Mouse (Mus musculus): Measurements from ENCODE around the gene Gm44502. TPM values are rescaled to one million over a fixed set of nuclear protein-coding genes. Genes with fewer than 3 reads are reported as not detected.

Gm44502 gene
- total RNA-seq (2021): not detected

DNA sequence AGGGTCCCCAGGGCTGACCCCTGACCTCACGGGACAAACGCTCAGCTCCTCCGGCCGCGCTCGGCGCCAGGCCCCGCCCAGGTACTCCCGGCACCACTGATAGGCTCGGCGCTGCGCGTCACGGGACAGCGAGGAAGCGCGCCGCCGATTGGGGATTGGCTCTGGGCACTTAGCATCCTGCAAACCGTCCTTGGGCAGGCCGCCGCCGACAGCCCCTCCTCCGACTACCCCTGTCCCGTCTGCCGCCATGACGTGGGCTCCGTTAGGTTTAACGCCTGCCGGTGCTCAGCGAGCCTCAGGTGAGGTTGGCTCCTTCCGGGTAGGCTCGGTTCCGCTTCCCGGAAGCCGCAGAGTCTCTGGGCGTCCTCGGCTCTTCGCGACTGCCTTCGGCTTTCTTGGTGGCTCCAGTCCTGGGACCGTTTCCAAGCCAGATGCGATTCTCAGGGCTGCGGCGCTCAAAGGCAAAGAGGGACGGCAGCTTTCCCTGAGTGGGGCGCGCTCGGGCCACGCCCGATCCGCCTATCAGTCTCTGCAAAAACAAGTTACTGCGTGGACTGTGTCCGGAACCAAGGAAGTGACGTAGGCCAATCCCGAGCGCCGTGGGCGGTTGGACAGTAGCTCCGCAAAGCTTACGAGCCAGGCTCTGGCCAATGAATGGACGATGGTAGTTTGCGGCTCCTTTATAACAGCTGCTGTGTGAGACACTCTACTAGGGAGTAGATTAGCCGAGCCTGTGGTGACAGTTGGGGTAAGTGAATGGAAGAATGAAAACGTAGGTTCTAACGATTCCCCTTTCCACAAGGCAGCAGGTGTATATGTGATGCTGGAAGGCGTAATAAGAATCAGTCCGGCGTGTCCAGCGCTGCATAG lies at the start of gene Gm44502, which contains the start of the genes C730034F03Rik and Chkb:
Gene Gm44502 (minus strand): TSS at position 345 of the 870 bp plus-strand sequence.
Gene C730034F03Rik (plus strand): TSS at position 238 of the 870 bp plus-strand sequence.
Gene Chkb (minus strand): TSS at position 557 of the 870 bp plus-strand sequence.
- DNase-seq (ENCODE audit: extremely low spot score in 1 of 2, low spot score in 1 of 2): peak; percentile 73 to 86

DNA sequence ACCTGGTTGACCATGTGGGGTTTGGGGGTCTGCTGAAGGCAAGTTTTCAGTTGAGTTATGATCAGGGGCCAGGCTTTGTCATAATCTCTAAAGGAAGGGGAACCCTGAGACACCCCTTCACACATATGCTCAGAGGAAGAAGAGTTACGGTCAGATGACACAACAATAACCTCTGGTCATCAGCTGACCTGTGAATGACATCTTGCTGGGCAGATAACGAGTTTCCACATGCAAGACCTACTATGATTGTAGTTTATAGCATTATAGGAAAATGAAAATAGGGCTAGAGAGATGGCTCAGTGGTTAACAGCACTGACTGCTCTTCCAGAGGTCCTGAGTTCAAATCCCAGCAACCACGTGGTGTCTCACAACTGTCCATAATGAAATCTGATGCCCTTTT lies 49.1 kb upstream of the Gm44502 start:
- no peak for DNase-seq (ENCODE audit: extremely low spot score in 1 of 2, low spot score in 1 of 2)

DNA sequence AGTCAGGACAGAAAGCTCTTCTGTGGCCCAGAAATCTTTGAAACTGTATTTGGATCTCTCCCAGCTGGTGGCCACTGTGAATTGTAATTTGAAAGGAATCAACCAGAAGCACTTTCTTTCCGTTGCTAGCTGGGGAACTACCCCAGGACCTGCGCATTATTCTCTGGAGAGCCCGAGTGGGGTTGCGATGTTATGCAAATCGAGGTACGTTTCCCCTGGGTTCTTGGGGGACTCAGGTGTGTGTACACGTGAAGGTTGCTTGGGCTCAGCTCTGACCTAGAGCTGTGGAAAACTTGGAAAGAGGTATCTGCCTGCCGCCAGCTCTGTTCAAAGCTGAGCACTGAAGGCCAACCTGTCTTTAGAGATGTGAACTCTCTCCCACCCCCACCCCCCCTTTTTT lies 48.3 kb upstream of the Gm44502 start:
- DNase-seq (ENCODE audit: extremely low spot score in 1 of 2, low spot score in 1 of 2): no peak

DNA sequence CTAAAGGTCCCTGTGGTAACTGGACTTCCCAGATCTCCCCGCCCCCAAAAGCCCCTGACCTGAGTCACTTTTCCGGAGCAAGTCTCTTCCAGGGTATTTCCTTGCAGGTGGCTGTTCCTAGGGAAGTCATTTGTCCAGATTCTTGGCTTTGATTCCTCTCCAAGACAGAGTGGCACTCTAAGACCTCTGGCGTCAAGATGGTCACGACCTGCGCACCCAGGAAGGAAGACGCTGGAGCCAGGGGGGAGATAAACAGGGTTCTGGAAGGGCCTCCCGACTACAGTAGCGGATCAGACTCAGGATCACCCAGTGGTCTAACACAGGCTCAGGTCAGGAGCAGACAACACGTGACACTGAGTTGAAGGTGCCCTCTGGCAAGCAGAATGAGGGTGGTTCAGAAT lies 47.6 kb upstream of the Gm44502 start, which contains the start of gene Arsa:
Gene Arsa (minus strand): TSS at position 335 of the 401 bp plus-strand sequence.
- DNase-seq (ENCODE audit: extremely low spot score in 1 of 2, low spot score in 1 of 2): no peak

DNA sequence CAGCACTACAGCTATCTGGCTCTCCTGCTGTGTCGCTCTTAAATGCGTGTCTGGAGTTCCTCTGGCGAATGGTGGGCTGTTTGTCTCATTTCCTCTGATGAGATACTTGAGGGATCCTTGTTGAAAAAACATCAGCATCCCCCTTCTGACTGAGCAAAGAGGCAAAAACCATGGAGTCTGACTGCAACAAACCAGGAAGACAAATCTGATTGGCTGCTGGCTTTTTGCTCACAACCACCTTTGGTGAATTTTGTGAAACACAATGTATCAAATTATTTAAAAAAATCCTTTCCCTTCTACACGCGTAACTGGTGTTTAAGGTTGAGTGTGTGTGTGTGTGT lies 46.9 kb upstream of the Gm44502 start:
- no peak for DNase-seq (ENCODE audit: extremely low spot score in 1 of 2, low spot score in 1 of 2)

DNA sequence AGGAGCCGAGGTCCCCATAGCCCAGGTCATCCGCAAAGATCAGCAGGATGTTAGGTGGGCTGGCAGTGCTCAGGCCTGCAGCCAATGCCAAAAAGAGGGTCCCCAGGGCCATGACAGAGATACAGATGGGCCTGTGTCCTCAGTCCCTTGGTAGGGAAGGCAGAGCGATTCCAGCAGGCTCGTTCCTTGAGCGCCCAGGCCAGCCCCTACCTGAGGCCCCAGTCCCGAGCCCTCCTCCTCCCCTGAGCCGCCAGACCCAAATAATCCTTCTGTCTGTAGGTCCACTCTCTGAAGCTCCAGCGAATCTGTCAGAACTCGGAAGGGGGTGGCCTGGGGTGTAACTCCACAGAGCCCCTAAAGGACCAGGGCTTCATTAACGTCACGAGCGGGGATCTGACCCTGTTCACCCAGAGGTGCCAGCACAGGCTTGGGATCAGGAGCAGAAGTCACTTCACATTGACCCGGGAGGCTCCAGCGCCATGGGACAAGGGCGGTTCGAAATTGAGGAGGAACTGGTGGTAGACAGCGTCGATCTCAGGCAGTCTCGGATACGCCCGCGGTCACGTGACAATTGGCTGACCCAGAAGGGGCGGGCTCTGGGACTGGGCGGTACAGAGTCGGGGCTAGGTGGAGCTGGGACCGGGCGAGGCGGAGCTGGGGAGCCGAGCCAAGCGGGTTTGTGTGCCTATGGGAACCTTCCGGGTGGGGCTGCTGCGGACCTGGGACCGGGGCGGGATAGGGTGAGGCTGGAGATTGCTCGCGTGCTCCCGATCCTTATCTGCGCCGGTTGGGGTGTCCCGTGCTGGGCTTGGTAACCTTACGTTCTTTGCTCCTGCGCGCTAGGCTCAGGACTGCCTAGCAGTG lies 46.3 kb upstream of the Gm44502 start:
- peak; percentile 77 to 87 for DNase-seq (ENCODE audit: extremely low spot score in 1 of 2, low spot score in 1 of 2)

DNA sequence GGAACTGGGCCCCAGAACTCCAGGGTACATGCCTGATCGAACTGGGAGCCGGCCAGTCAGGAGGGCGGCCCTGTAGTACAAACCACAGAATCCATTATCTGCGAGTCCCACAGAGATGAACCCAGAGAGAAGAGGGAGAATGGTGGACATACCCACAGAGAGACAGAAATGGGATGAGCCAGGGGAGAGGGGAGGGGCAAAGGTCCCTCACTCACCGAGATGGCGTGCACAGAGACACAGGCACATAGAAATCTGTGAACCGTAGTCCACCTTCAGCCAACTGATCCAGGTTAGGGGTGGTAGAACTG lies 45.8 kb upstream of the Gm44502 start:
- DNase-seq (ENCODE audit: extremely low spot score in 1 of 2, low spot score in 1 of 2): no peak

DNA sequence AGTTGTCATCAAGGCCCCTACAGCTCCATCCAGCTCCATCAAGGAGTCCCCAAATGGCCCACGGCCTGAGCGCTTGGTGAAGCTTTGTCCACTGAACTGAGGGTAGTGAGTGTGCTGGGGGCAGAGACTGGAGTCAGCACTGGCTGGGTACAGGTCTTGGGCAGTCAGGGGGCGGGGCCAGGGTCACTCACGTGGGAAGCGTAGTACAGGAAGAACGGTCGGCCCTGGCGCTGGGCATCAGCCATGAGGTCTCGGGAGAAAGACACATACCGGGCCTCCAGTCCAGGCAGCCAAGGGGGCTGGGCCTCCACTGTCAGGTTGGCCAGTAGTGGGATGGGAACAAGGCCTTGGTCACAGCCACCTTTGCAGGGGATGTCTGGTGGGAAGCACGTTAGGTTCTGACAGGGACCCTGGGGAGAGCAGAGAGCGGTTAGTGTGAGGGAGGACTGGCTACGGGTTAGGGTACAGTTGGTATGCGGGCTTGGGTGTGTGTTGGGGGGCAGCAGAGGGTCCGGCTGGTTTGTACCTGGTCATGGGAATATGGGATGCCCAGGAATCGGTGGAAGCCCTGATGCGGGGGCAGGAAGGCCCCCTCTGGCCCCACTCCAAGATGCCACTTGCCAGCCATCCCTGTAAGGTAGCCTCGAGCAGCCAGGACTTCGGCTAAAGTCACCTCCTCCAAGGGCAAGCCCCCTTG lies 45.2 kb upstream of the Gm44502 start:
- no peak for DNase-seq (ENCODE audit: extremely low spot score in 1 of 2, low spot score in 1 of 2)

DNA sequence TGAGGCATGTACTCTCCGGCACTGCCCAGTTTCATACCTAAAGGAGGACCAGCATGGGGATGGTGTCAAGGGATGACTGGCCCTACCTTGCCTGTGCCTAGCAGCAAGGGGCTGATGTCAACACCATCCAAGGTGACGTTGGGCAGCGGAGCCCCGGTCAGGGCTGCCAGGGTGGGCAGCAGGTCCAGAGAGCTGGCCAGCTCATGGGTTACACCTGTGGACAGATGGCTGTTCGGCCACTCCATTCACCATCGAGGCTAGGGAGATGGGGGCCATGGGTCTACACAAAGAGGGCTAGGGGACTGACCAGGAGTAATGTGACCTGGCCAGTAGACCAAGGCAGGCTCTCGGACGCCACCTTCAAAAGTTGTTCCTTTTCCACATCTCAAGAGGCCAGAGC lies 44.4 kb upstream of the Gm44502 start:
- no peak for DNase-seq (ENCODE audit: extremely low spot score in 1 of 2, low spot score in 1 of 2)

DNA sequence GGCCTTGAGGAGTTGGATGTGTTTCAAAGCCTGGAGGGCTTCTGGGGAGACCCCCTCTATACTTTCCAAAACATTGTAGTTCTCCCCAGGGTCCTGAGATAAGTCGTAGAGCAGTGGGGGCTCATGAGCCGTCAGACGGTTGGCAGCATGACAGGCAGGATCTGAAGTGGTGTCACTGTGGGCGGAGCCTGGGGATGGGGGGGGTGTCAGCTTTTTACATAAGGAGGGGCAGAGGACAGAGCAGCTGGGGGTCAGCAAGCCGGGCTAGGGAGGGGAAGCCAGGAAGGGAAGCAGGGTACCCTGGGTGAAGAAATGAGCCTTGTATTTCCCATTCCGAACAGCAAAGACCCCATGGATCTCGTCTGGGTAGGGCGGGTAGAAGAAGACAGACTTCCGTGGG lies 43.9 kb upstream of the Gm44502 start:
- no peak for DNase-seq (ENCODE audit: extremely low spot score in 1 of 2, low spot score in 1 of 2)

DNA sequence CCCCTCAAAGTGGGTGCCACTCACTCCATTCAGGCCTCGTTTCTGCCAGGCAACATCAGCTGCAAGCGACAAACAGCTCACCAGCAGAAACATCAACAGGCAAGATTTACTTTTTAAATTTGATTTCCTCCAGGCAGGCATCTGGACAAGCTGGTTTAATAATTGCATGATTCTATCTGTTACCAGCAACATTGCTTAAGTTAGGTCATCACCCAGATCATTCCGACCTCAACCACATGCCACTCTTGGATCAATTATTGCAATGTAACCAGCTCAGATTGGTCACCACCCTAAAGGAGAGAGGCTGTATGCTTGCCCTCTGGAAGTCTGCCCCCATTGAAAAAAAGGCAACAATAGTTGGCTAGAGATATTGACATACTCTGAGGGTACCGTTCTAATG lies 42.0 kb upstream of the Gm44502 start:
- no peak for DNase-seq (ENCODE audit: extremely low spot score in 1 of 2, low spot score in 1 of 2)

DNA sequence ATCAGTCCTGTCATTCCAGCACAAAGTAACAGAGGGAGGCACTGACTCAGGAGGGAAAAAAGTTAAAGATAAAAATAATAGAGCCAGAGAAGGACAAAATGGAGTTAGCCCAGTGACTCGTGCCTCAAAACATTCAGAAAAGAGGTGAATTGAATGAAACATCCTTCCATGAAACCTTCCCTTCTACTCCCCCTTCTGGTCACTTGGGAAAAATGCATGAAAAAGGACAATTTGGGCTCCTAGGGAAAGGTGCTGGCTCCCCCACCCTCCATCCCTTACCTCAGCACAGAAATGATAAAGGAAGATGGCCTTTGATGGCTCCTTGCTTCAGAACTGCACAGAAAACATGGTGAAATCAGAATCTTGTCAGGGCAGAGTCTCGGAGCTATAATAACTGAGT lies 39.1 kb upstream of the Gm44502 start:
- no peak for DNase-seq (ENCODE audit: extremely low spot score in 1 of 2, low spot score in 1 of 2)

DNA sequence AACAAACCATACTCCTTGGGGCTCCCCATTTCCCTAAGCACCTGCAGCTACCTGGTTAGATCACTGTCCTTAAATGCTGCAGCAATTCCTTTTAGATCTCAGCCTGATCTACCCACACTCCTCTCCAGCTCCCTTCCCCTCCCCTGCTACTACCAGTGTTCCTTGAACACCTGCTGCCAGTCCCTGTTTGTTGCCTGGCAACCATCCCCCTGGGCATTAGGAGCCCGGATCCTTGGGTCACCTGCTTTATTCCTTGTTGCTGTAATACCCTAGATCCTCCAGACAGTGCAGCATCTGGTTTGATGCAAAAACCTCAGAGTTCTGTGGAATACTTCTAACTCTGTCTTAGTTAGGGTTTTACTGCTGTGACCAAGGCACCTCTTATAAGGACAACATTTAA lies 35.6 kb upstream of the Gm44502 start:
- no peak for DNase-seq (ENCODE audit: extremely low spot score in 1 of 2, low spot score in 1 of 2)

DNA sequence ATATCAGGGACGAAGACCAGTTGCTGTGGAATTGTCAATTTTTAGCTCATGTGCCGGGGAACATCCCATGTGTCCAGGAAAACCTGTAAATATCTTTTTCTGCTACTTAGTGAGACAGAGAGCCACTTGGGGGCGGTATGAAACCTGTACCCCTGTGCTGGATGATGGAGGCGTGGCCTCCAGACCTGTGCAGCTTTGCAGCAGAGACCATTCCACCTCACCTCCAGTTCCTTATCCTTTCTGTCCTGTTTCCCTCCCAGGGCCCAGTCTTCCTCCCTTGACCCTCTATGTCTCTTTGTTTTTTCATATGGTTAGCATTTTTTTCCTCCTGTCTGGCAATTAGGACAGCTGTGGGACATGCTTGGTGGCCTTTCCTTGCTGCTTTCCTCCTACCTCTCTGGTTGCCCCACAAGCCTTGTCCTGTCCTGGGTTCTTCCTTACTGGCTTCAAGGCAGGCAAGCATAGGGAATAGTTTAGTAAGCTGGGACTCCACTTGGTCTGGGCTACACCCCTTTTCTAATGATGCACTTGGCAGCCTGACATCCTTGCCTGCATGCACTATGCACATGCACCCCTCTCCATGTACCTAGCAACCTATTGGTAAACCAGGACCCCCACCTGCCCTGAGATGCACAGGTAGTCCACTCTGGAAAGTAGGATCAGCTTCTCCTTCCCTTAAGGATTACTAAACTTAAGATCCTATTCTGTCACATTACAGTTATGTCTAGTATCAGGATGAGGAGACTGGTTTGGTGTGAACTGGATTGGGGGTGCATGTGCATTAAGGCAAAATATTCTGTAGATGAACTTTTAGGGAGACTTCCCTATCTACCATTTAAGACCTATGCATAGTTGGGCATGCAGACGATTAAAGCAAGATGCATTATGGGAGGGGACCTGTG lies 34.1 kb upstream of the Gm44502 start:
- no peak for DNase-seq (ENCODE audit: extremely low spot score in 1 of 2, low spot score in 1 of 2)

DNA sequence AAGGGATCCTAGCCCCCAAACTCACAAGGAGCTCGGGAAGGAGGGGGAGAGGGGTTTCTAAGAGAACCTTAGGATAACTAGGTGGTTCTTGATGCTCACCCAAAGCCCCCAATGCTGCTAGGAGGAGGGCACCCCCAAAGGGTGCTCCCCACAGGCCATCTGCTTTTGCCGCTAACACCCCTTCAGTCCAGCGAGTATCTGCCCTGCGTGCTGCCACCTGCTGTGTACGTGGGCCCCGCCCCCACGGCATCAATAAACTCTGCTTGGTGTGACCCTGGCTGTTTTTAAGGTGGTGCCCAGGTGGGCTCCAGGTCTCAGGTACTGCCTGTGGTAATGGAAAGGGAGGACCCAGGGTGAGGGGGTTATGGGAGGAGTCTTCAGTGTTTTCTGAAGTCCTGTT lies 32.7 kb upstream of the Gm44502 start:
- no peak for DNase-seq (ENCODE audit: extremely low spot score in 1 of 2, low spot score in 1 of 2)

DNA sequence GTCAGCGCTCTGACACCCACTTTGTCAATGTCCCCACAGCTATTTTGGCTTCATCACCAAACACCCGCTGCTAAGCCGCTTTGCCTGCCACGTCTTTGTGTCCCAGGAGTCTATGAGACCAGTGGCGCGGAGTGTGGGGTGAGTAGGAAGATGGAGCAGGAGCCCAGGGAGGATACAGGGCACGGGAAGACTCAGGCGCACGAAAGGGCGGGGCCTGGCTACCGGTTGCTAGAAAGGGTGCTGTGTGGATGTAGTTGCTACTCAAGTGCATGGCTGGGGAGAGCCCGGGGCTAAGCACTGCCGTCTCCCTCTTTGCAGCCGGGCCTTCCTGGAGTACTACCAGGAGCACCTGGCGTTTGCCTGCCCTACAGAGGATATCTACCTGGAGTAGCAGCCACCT lies 31.8 kb upstream of the Gm44502 start:
- DNase-seq (ENCODE audit: extremely low spot score in 1 of 2, low spot score in 1 of 2): no peak

DNA sequence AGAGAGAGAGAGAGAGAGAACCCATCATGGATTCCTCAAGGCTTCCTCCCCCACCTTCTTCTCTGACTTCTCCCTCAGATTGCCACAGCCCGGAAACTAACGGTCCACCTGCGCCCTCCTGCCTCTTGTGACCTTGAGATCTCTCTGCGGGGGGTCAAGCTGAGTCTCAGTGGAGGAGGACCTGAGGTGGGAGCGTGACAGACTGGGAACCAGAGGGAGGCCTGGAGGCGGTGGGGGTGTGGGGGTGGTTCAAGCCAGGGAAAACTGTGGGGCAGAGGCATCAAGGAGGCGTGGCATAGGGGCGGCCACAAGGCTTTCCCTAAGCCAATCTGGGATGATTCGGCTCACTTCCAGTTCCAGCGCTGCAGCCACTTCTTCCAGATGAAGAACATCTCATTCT lies 30.8 kb upstream of the Gm44502 start:
- DNase-seq (ENCODE audit: extremely low spot score in 1 of 2, low spot score in 1 of 2): no peak

DNA sequence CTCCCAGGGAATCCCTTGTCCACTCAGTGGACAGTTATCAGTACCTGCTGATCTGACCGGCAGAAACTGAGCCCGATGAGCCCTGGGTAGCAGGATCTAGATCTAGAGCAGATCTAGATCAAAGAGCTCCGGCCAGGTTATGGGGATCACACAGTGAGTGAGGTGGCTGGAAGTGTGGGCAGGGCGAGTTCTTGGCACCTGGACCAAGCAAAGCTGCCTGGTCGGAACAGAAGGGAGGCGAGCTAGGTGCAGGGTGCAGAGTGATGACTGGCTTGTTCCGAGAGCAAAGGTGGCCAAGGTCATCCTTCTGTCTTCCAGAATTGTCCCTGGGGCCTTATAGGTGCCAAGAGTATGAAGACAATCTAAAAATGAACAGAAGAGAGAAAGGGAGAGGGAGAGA lies 30.3 kb upstream of the Gm44502 start:
- no peak for DNase-seq (ENCODE audit: extremely low spot score in 1 of 2, low spot score in 1 of 2)

DNA sequence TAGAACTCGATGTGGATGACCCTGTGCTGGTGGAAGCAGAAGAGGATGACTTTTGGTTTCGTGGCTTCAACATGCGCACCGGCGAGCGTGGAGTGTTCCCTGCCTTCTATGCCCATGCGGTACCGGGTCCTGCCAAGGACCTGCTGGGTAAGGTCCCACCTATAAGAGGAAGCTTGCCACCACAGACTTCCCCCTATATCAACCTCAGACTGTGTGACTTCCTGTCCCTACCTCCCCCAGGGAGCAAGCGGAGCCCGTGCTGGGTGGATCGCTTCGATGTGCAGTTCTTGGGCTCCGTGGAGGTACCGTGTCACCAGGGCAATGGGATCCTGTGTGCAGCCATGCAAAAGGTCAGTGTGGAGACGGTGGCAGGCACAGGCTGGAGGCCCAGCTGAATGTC lies 29.4 kb upstream of the Gm44502 start:
- no peak for DNase-seq (ENCODE audit: extremely low spot score in 1 of 2, low spot score in 1 of 2)

DNA sequence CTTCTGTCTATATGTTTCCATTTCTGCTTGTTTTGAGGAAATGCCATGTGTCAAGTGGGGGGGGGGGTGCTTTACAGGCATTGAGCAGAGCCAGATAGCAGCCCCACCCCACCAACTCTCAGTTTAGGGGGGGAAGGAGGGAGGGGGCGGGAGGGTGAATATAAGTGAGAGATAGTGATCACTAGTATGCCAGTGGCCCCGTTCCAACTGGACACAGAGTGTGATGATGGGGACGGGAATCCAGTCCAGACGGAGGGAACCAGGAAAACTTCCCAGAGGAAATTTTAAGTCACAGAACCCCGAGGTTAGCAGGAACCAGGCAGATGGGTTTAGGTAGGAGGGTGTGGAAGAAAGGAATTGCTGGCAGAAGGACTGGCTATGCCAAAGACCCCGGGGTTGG lies 26.1 kb upstream of the Gm44502 start:
- no peak for DNase-seq (ENCODE audit: extremely low spot score in 1 of 2, low spot score in 1 of 2)

Measured in layer of hippocampus, postnatal 25 days (tissue).